Mouse (Mus musculus) monocyte, adult 2 months (primary cell): ENCODE measurements around the gene Cldnd2.

ENCODE experiments used
- DNase-seq, 2 experiments: peaks; one replicate each; pipeline ENCODE4 v3.0.0; 2022; ENCODE audit warnings: low spot score in 2 of 2, low read depth in 1 of 2

Cldnd2 gene

GRCm38 (mm10) chr7:43490182-43490584 is 49.6 kb downstream of the Cldnd2 start:
- no peak for DNase-seq

GRCm38 (mm10) chr7:43490861-43491260 is 50.3 kb downstream of the Cldnd2 start:
- no peak for DNase-seq
